Mouse (Mus musculus) thymus, postnatal 25 days (tissue): ENCODE data around the gene Dixdc1.

Source experiments
- DNase-seq: peaks from one replicate; pipeline ENCODE4 v3.0.0; 2022

Gene Dixdc1

GRCm38 (mm10) chr9:50742744-50743143 is 3.4 kb upstream of the Dixdc1 start:
- no peak for DNase-seq

DNA sequence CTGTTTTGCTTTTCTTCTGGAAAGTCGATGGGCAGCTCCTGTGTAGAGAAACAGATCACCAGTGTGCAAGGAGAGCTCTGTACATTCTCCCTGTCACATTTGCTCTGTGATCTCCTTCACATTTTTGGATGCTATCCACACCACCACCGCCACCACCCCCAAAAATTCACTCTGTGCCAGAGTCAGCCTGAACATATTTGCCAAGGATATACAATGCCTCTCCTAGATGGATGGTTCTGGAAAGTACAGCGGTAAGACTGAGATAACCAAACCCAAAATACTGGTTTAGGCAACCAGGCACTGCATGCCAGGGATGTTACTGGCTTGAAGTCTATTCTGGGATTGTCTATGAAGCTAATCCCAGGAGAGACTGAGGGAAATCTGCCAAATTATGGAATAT is 2.9 kb upstream of the Dixdc1 start:
- no peak for DNase-seq

DNA sequence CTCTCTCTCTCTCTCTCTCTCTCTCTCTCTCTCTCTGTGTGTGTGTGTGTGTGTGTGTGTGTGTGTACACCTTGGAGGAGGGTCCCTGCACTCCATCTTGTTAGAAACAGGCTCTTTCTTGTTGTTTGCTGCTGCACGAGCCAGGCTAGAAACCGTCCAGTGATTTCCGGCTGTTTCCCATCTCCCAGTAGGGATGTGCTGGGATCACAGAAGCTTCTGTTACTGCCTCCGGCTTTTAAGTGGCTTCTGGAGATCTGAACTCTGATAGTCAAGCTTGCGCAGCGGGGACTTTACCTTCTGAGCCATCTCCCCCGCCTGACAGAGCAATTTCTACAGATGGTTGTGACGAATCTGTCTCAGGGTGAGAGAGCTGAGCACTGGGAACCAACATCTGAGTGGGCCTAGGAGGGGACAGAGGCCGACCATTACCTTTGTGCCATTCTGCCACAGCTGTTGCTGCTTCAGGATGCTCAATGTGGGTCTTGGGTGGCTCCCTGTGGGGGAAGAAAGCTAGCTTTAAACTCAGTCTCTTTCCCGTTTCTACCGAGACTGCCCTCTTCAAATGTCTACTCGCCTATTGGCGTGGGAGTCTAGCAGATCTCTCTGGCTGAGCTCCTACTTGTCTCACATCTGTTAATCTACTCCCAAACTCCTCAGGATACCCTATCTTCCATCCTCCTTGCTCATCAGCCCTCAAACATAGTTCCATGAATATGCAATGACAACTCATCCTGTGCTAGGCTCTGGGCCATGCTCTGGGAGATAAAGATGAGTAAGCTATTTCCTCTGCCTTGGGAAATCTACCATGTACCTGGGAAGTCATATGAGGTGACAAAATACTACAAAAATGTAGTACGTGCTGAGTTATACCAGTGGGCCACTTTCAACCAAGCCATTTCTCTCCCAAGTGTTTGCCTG is 1.8 kb upstream of the Dixdc1 start:
- DNase-seq = no peak

DNA sequence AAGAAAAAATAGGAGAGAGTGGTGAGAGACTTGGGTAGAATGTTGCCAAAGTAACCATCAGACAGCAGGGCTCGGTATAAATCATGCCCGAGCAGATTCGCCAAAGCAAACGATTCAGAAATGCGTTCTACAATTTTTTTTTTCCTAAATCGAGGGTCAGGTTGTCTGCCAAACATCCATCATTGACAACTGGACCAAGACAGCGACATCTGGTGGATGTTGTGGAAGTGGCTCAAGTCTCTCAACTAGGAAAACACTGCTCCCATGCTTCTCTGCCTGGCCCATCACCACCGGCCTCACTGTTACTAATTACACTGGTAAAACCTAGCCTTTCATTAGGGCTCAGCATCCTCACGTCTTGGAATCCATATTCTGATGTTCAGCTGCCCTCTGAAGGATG is 4.3 kb downstream of the Dixdc1 start:
- DNase-seq = no peak

DNA sequence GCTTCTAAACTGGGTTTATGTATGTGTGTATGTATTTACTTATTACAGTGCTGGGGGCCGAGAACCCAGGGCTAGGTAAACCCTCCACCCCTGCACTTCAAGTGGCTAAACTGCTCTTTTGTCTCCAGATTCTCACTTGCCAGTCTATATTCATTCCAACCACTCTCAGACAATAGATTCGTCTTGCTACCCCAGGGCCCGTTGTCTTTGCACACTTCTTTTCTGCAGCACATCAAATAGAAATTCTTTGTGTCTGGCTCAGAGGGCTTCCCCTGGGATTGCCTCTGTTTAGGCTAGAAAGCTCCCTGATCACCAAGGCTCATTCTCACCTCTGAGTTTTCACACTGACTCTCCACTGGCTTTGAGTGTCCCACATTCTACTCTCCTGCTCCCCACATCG is 6.8 kb downstream of the Dixdc1 start:
- no peak for DNase-seq

GRCm38 (mm10) chr9:50729600-50729999 is 9.7 kb downstream of the Dixdc1 start:
- no peak for DNase-seq

DNA sequence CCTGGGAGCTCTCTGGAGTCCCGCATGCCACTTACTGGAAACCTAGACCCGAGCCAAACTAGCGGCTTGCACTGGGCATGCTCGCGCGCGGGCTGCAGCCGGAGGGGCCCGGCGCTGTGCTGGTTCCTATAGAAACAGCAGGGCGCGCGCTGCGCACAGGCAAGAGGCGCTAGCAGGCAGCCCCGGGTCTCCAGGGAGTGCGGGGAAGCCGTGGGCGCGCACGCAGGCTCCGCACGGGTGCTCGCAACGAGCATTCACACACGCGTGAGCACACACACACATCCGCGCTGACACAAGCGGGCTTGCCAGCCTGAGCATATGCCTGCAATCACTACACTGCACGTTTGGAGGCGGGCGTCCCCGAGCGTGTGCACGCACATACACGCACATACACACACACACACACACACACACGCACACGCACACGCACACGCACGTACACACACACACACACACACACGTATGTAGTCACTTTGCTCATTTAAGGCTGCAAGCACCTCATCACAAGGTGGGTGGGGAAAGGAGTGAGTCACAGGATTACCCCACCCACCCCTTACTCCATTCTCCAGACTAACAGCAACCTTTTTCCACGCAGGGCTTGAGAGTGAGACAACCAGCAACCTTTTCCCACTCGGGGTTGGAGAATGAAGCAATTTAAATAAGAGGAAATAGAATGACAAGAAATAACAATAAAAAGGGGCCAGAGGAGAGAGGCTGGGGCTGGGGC is 11.2 kb downstream of the Dixdc1 start:
- DNase-seq = peak; percentile 28

GRCm38 (mm10) chr9:50727171-50727924 is 12.0 kb downstream of the Dixdc1 start:
- DNase-seq = no peak

- no peak for DNase-seq
These were observed 13.3 kb downstream of the Dixdc1 start for GRCm38 (mm10) chr9:50725921-50726590.

GRCm38 (mm10) chr9:50724661-50725330 is 14.5 kb downstream of the Dixdc1 start:
- no peak for DNase-seq

- DNase-seq = no peak
These were observed 15.2 kb downstream of the Dixdc1 start for GRCm38 (mm10) chr9:50724147-50724546.

- DNase-seq = no peak
These were observed 15.9 kb downstream of the Dixdc1 start for GRCm38 (mm10) chr9:50723406-50723805.

- DNase-seq = no peak
These were observed 16.8 kb downstream of the Dixdc1 start for GRCm38 (mm10) chr9:50722451-50722911.

- DNase-seq = no peak
These were observed 18.3 kb downstream of the Dixdc1 start for GRCm38 (mm10) chr9:50721061-50721460.

DNA sequence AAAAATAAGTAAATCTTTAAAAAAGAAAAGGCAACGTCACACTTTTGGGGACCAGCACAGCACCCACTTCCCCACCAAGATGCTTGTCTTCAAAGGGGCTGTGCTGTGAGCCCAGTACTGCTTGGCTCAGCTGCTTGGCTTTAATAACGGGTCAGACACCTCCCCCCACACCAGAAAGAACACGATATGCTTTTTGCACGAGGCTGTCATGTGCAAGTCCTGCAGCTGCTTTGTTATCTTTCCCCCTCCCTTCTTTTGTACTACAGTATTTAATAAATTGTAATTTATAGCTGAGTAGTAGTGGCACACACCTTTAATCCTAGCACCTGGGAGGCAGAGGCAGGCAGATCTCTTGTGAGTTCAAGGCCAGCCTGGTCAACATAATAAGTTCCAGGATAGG is 20.4 kb downstream of the Dixdc1 start:
- DNase-seq = no peak

- DNase-seq = no peak
These were observed 25.1 kb downstream of the Dixdc1 start for GRCm38 (mm10) chr9:50714188-50714587.

- DNase-seq = no peak
These were observed 28.0 kb downstream of the Dixdc1 start for GRCm38 (mm10) chr9:50711337-50711736.

DNA sequence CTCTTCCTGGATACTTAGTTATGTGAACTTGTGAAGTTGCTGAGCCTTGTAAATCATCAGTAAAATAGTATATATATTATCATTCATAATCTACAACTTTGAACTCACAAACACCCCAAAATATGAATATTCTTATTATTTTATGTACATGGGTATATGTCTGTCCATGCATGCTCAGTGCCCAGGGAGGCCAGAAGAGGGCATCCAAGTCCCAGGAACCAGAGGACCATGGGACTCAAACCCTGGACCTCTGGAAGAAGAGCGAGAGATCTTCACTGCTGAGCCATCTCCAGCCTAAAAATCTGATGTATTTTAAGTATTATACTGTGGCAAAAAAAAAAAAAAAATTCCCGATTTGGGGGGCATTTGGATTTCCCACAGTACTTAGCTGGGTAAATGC is 30.2 kb downstream of the Dixdc1 start:
- no peak for DNase-seq

- DNase-seq = no peak
These were observed 34.4 kb downstream of the Dixdc1 start for GRCm38 (mm10) chr9:50704907-50705306.

- no peak for DNase-seq
These were observed 38.2 kb downstream of the Dixdc1 start for GRCm38 (mm10) chr9:50700921-50701691.
